Mouse (Mus musculus) hindbrain, embryonic 13.5 days (tissue): ENCODE data around the gene Pex14. TPM values are rescaled to one million over a fixed set of nuclear protein-coding genes. Genes with fewer than 3 reads are reported as not detected.

Experiments
- ATAC-seq: fragments of 200-750 bp; cut with Nextera tagmentation; 2 replicates; pipeline ENCODE4 v1.8.0; 2017; ENCODE audit warnings: moderate TSS enrichment; ENCODE audit not compliant: low FRiP score
- H3K27ac ChIP-seq: fragments of 300-500 bp; sonication (generic); 2 replicates; pipeline ENCODE4 v1.5.1; 2015; ENCODE audit warnings: inconsistent platforms, mild to moderate bottlenecking, moderate library complexity
- H3K27me3 ChIP-seq: fragments of 300-500 bp; sonication (generic); 2 replicates; pipeline ENCODE4 v1.6.1; 2015; ENCODE audit warnings: mild to moderate bottlenecking, inconsistent platforms
- H3K36me3 ChIP-seq: fragments of 300-500 bp; sonication (generic); 2 replicates; pipeline ENCODE4 v1.6.1; 2015; ENCODE audit warnings: mild to moderate bottlenecking, inconsistent platforms
- H3K4me1 ChIP-seq: fragments of 300-500 bp; sonication (generic); replicated peaks from 2 replicates; pipeline ENCODE4 v1.6.1; 2015; ENCODE audit warnings: inconsistent platforms
- H3K4me2 ChIP-seq: fragments of 300-500 bp; sonication (generic); 2 replicates; pipeline ENCODE4 v1.6.1; 2015; ENCODE audit warnings: inconsistent platforms, mild to moderate bottlenecking, moderate library complexity
- H3K4me3 ChIP-seq: fragments of 300-500 bp; sonication (generic); 2 replicates; pipeline ENCODE4 v1.5.1; 2015; ENCODE audit warnings: mild to moderate bottlenecking, inconsistent platforms
- H3K9ac ChIP-seq: fragments of 300-500 bp; sonication (generic); 2 replicates; pipeline ENCODE4 v1.6.1; 2015; ENCODE audit warnings: mild to moderate bottlenecking, inconsistent platforms
- H3K9me3 ChIP-seq: fragments of 300-500 bp; sonication (generic); 2 replicates; pipeline ENCODE4 v1.6.1; 2016; ENCODE audit warnings: inconsistent platforms
- WGBS: fragments of 180-500 bp; shearing (Covaris S2); methylation state at CpG from one replicate; pipeline ENCODE4 v1.1.7; 2015; 5-methylcytosine and 5-hydroxymethylcytosine counted together
- polyA plus RNA-seq: library from polyadenylated mRNA; unstranded; fragments of >200 nt; fragmentation: Nextera tagmentation; extraction: Ambion mirVana; gene quantifications from 2 replicates; pipeline ENCODE4 v1.2.1, GENCODE M21; 2015

Pex14 gene
- polyA plus RNA-seq, 1 experiment from 2014 or later = 52.6 TPM

- H3K36me3 ChIP-seq = no peaks in the 10 kb centered on the region
- H3K27me3 ChIP-seq = peaks cover 21% of the 10 kb centered on the region
- no peak overlapping the region for H3K4me3 ChIP-seq
- 74% methylated on average over 5 of the region's 5 CpGs for WGBS
- no peak overlapping the region; the same call in 1 of the 2 replicates for H3K27ac ChIP-seq
- peaks cover 51% of the 10 kb centered on the region for H3K4me1 ChIP-seq
- no peak overlapping the region for H3K4me2 ChIP-seq
- H3K9me3 ChIP-seq = no peaks in the 10 kb centered on the region
- no peak overlapping the region for H3K9ac ChIP-seq
- ATAC-seq = no peak
Observed at GRCm38 (mm10) chr4:149045885-149046284, 53.8 kb downstream of the Pex14 start.

- Histone ChIP-seq H3K36me3 (no peaks in the 10 kb centered on the region), H3K4me3 (no peak overlapping the region), H3K9ac (peak overlapping the region; percentile 56; the same call in 1 of the 2 replicates), H3K27ac (peak overlapping the region; percentile 80), H3K4me1 (peaks cover 49% of the 10 kb centered on the region), H3K9me3 (no peaks in the 10 kb centered on the region), H3K4me2 (no peak overlapping the region), H3K27me3 (0 out of 2 replicates have a peak, but pooled peaks cover 4% of the 10 kb centered on the region)
- WGBS = 47% methylated on average over 6 of the region's 6 CpGs
- ATAC-seq = no peak
Observed at GRCm38 (mm10) chr4:149040289-149040688, 59.4 kb downstream of the Pex14 start.

- Histone ChIP-seq H3K9ac (no peak overlapping the region), H3K27ac (no peak overlapping the region), H3K9me3 (no peaks in the 10 kb centered on the region), H3K36me3 (no peaks in the 10 kb centered on the region), H3K4me1 (peaks cover 54% of the 10 kb centered on the region), H3K4me3 (no peak overlapping the region), H3K4me2 (no peak overlapping the region), H3K27me3 (no peaks in the 10 kb centered on the region)
- no peak for ATAC-seq
- WGBS = 58% methylated on average over 6 of the region's 6 CpGs
Observed at GRCm38 (mm10) chr4:149037706-149038105, 62.0 kb downstream of the Pex14 start.

GRCm38 (mm10) chr4:149036592-149036991 lies 63.1 kb downstream of the Pex14 start:
- H3K4me1 ChIP-seq = peaks cover 54% of the 10 kb centered on the region
- H3K9ac ChIP-seq = no peak overlapping the region
- no peaks in the 10 kb centered on the region for H3K9me3 ChIP-seq
- no peak for ATAC-seq
- 33% methylated on average over 9 of the region's 9 CpGs for WGBS
- no peak overlapping the region for H3K4me2 ChIP-seq
- H3K4me3 ChIP-seq = no peak overlapping the region
- H3K27ac ChIP-seq = peak overlapping the region; percentile 71
- no peaks in the 10 kb centered on the region for H3K27me3 ChIP-seq
- no peaks in the 10 kb centered on the region for H3K36me3 ChIP-seq

- Histone ChIP-seq H3K4me3 (no peak overlapping the region), H3K4me1 (peaks cover 30% of the 10 kb centered on the region), H3K4me2 (no peak overlapping the region), H3K9ac (no peak overlapping the region), H3K27ac (no peak overlapping the region), H3K27me3 (no peaks in the 10 kb centered on the region), H3K9me3 (no peaks in the 10 kb centered on the region), H3K36me3 (no peaks in the 10 kb centered on the region)
- 71% methylated on average over 4 of the region's 4 CpGs for whole genome bisulfite sequencing
- 0 out of 2 replicates have a peak, but pooled peaks have one; percentile 33 for ATAC-seq
Observed at GRCm38 (mm10) chr4:149031507-149031906, 68.2 kb downstream of the Pex14 start.

- H3K36me3 ChIP-seq = no peaks in the 10 kb centered on the region
- WGBS = 32% methylated on average over 9 of the region's 9 CpGs
Observed at GRCm38 (mm10) chr4:149027571-149027970, 72.1 kb downstream of the Pex14 start.

GRCm38 (mm10) chr4:149025242-149025641 lies 74.4 kb downstream of the Pex14 start:
- 66% methylated on average over 10 of the region's 10 CpGs for WGBS
- Histone ChIP-seq H3K27ac (peak overlapping the region; percentile 53; the same call in 1 of the 2 replicates), H3K4me3 (no peak overlapping the region), H3K36me3 (no peaks in the 10 kb centered on the region), H3K9ac (no peak overlapping the region), H3K4me2 (no peak overlapping the region), H3K9me3 (no peaks in the 10 kb centered on the region), H3K27me3 (no peaks in the 10 kb centered on the region), H3K4me1 (peaks cover 48% of the 10 kb centered on the region)
- ATAC-seq = no peak

More at GRCm38 (mm10) chr4:149027571-149027970, 72.1 kb downstream of the Pex14 start:
- Histone ChIP-seq H3K4me3 (no peak overlapping the region), H3K27ac (no peak overlapping the region), H3K4me2 (no peak overlapping the region), H3K9ac (no peak overlapping the region), H3K9me3 (no peaks in the 10 kb centered on the region), H3K27me3 (no peaks in the 10 kb centered on the region), H3K4me1 (peaks cover 40% of the 10 kb centered on the region)
- no peak for ATAC-seq

GRCm38 (mm10) chr4:149021021-149021420 lies 78.7 kb downstream of the Pex14 start:
- H3K9ac ChIP-seq = no peak overlapping the region
- H3K9me3 ChIP-seq = no peaks in the 10 kb centered on the region
- H3K4me3 ChIP-seq = no peak overlapping the region
- peaks cover 36% of the 10 kb centered on the region for H3K4me1 ChIP-seq
- H3K4me2 ChIP-seq = no peak overlapping the region
- H3K27ac ChIP-seq = no peak overlapping the region
- ATAC-seq = no peak
- H3K36me3 ChIP-seq = no peaks in the 10 kb centered on the region
- H3K27me3 ChIP-seq = no peaks in the 10 kb centered on the region

- Histone ChIP-seq H3K4me1 (peaks cover 25% of the 10 kb centered on the region), H3K27ac (no peak overlapping the region), H3K9ac (no peak overlapping the region), H3K4me2 (no peak overlapping the region), H3K4me3 (no peak overlapping the region), H3K9me3 (no peaks in the 10 kb centered on the region), H3K36me3 (no peaks in the 10 kb centered on the region), H3K27me3 (no peaks in the 10 kb centered on the region)
- ATAC-seq = no peak
- 85% methylated on average over 6 of the region's 6 CpGs for WGBS
Observed at GRCm38 (mm10) chr4:149019456-149019855, 80.2 kb downstream of the Pex14 start.

- Histone ChIP-seq H3K27me3 (no peaks in the 10 kb centered on the region), H3K27ac (no peak overlapping the region), H3K9me3 (no peaks in the 10 kb centered on the region), H3K36me3 (no peaks in the 10 kb centered on the region), H3K4me2 (no peak overlapping the region), H3K9ac (no peak overlapping the region), H3K4me3 (no peak overlapping the region), H3K4me1 (no peaks in the 10 kb centered on the region)
- 95% methylated on average over 6 of the region's 6 CpGs for WGBS
- no peak for ATAC-seq
Observed at GRCm38 (mm10) chr4:149006756-149007155, 92.9 kb downstream of the Pex14 start.

GRCm38 (mm10) chr4:149006107-149006506 lies 93.6 kb downstream of the Pex14 start:
- H3K27me3 ChIP-seq = no peaks in the 10 kb centered on the region
- no peak overlapping the region for H3K27ac ChIP-seq
- H3K36me3 ChIP-seq = no peaks in the 10 kb centered on the region; the same call in 1 of the 2 replicates
- no peaks in the 10 kb centered on the region for H3K9me3 ChIP-seq
- H3K4me1 ChIP-seq = no peaks in the 10 kb centered on the region
- no peak for ATAC-seq
- WGBS = 94% methylated on average over 3 of the region's 3 CpGs
- H3K9ac ChIP-seq = no peak overlapping the region
- no peak overlapping the region for H3K4me3 ChIP-seq
- no peak overlapping the region for H3K4me2 ChIP-seq

- peaks cover 7% of the 10 kb centered on the region; the same call in 1 of the 2 replicates for H3K36me3 ChIP-seq
- no peak overlapping the region for H3K27ac ChIP-seq
- no peaks in the 10 kb centered on the region for H3K9me3 ChIP-seq
- WGBS = 95% methylated on average over 11 of the region's 11 CpGs
- H3K9ac ChIP-seq = no peak overlapping the region
- ATAC-seq = no peak
- no peaks in the 10 kb centered on the region for H3K27me3 ChIP-seq
- no peaks in the 10 kb centered on the region for H3K4me1 ChIP-seq
- no peak overlapping the region for H3K4me2 ChIP-seq
- H3K4me3 ChIP-seq = no peak overlapping the region
Observed at GRCm38 (mm10) chr4:149002441-149003093, 97.1 kb downstream of the Pex14 start.

GRCm38 (mm10) chr4:149001515-149001914 lies 98.2 kb downstream of the Pex14 start:
- no peaks in the 10 kb centered on the region for H3K27me3 ChIP-seq
- H3K4me1 ChIP-seq = no peaks in the 10 kb centered on the region
- no peaks in the 10 kb centered on the region for H3K9me3 ChIP-seq
- no peak for ATAC-seq
- peaks cover 7% of the 10 kb centered on the region; the same call in 1 of the 2 replicates for H3K36me3 ChIP-seq
- no peak overlapping the region for H3K27ac ChIP-seq
- no peak overlapping the region for H3K9ac ChIP-seq
- WGBS = 93% methylated on average over 5 of the region's 5 CpGs
- H3K4me3 ChIP-seq = no peak overlapping the region
- H3K4me2 ChIP-seq = no peak overlapping the region
